Mouse (Mus musculus): ENCODE measurements around the gene Mybphl. TPM values are rescaled to one million over a fixed set of nuclear protein-coding genes. Genes with fewer than 3 reads are reported as not detected.

Mybphl gene
- polyA plus RNA-seq, 1 experiment = not detected

DNA sequence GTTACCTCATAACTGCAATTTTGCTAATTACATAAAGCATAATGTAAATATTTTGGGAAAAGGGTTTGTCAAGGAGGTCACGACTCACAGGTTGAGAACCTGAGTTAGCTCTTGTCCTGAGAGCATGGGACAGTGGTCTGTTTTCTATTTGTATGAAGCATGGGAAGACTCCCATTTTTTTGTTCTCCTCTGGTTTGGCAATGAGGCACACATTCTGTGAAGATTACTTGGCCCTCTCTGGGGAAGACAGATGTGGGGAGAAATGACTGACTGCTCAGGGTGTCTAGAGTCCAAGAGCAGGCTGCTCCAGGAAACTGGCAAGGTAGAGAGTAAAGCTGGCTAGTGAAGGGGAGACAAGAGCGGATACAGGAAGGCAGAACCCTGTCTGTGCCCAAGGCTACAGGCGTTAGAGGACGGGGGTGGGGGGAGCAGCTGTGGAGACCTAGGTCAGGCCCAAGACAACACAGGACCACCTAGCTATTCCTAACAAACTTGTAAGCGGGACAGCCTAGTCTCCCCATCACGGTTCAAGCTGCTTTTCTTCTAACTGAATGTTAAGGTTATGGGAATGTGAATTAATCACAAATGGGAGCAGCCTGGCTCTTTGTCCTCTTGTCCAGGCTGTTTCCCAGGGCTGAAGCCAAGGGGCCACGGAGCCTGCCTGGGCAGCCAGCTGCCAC lies 60.4 kb downstream of the Mybphl start:
- no peak overlapping the region for H3K4me3 ChIP-seq (ENCODE audit: insufficient read depth, low read depth, low read length)
- peaks cover 16% of the 10 kb centered on the region for H3K4me1 ChIP-seq (ENCODE audit: control insufficient read depth, insufficient read depth, low read length)
- TF ChIP-seq POLR2A (IDR thresholded peaks at IDR 0.05; ENCODE audit: insufficient read depth, low read depth, low read length) = no peak
- no peak for TF ChIP-seq CTCF (IDR thresholded peaks at IDR 0.05; ENCODE audit: insufficient read depth, low read depth, low read length)
- WGBS = 49% methylated on average over 7 of the region's 7 CpGs
- no peak overlapping the region for H3K27ac ChIP-seq (ENCODE audit: insufficient read depth, low read depth, low read length)

DNA sequence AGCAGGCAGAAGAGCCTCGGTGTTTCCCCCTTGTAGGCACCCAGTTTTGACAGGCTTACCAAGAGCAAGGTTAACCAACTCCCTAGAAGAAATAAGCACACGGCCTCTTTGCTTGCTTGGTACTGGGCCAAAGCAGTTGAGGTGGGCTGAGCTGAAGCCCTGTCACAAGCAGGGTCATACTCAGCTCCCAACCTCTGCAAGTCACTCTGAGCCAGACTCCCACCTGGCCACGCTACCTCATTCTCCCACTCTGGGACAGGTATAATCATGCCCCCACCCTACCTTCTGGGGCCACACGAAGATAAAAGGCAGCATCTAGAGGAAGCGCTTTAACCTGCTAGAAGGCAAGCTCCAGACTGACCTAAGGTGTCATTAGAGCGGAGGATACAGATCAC lies 60.9 kb downstream of the Mybphl start:
- peaks cover 16% of the 10 kb centered on the region for H3K4me1 ChIP-seq (ENCODE audit: control insufficient read depth, insufficient read depth, low read length)
- 65% methylated on average over 6 of the region's 6 CpGs for WGBS
- no peak for TF ChIP-seq POLR2A (IDR thresholded peaks at IDR 0.05; ENCODE audit: insufficient read depth, low read depth, low read length)
- TF ChIP-seq CTCF (IDR thresholded peaks at IDR 0.05; ENCODE audit: insufficient read depth, low read depth, low read length) = no peak
- no peak overlapping the region for H3K27ac ChIP-seq (ENCODE audit: insufficient read depth, low read depth, low read length)
- H3K4me3 ChIP-seq (ENCODE audit: insufficient read depth, low read depth, low read length) = no peak overlapping the region

Other genes starting within 250 kb of the Mybphl start
- not detected in 2 replicates for gene Gnai3, start 218.8 kb upstream of the Mybphl start, polyA plus RNA-seq (2012; ENCODE audit: insufficient read depth, insufficient read length, low replicate concordance, missing spikeins)
- gene Gpr61, start 210.0 kb upstream of the Mybphl start, polyA plus RNA-seq (2012; ENCODE audit: insufficient read depth, insufficient read length, low replicate concordance, missing spikeins) = not detected in 2 replicates
- gene Amigo1, start 178.6 kb upstream of the Mybphl start, polyA plus RNA-seq (2012; ENCODE audit: insufficient read depth, insufficient read length, low replicate concordance, missing spikeins) = 177 and 487 TPM in 2 replicates
- not detected in 2 replicates for gene Cyb561d1, start 163.7 kb upstream of the Mybphl start, polyA plus RNA-seq (2012; ENCODE audit: insufficient read depth, insufficient read length, low replicate concordance, missing spikeins)
- gene Atxn7l2, start 154.0 kb upstream of the Mybphl start, polyA plus RNA-seq (2012; ENCODE audit: insufficient read depth, insufficient read length, low replicate concordance, missing spikeins) = not detected in 2 replicates
- gene Sypl2, start 138.3 kb upstream of the Mybphl start, polyA plus RNA-seq (2012; ENCODE audit: insufficient read depth, insufficient read length, low replicate concordance, missing spikeins) = not detected in 2 replicates
- gene Psma5, start 108.0 kb upstream of the Mybphl start, polyA plus RNA-seq (2012; ENCODE audit: insufficient read depth, insufficient read length, low replicate concordance, missing spikeins) = not detected in 2 replicates
- gene Sort1, start 80.8 kb upstream of the Mybphl start, polyA plus RNA-seq (2012; ENCODE audit: insufficient read depth, insufficient read length, low replicate concordance, missing spikeins) = 89.7 TPM in 1 of 2 replicates, not detected in the other
- gene Psrc1, start 18.9 kb downstream of the Mybphl start, polyA plus RNA-seq (2012; ENCODE audit: insufficient read depth, insufficient read length, low replicate concordance, missing spikeins) = not detected in 2 replicates
- not detected in 2 replicates for gene Celsr2, start 50.6 kb downstream of the Mybphl start, polyA plus RNA-seq (2012; ENCODE audit: insufficient read depth, insufficient read length, low replicate concordance, missing spikeins)
- gene Sars, start 80.3 kb downstream of the Mybphl start, polyA plus RNA-seq (2012; ENCODE audit: insufficient read depth, insufficient read length, low replicate concordance, missing spikeins) = 343 TPM in 1 of 2 replicates, not detected in the other
- not detected in 2 replicates for gene 1700013F07Rik, start 169.2 kb downstream of the Mybphl start, polyA plus RNA-seq (2012; ENCODE audit: insufficient read depth, insufficient read length, low replicate concordance, missing spikeins)
- not detected in 2 replicates for gene 5330417C22Rik, start 171.6 kb downstream of the Mybphl start, polyA plus RNA-seq (2012; ENCODE audit: insufficient read depth, insufficient read length, low replicate concordance, missing spikeins)
- gene Tmem167b, start 197.6 kb downstream of the Mybphl start, polyA plus RNA-seq (2012; ENCODE audit: insufficient read depth, insufficient read length, low replicate concordance, missing spikeins) = not detected in 2 replicates
- gene Taf13, start 206.8 kb downstream of the Mybphl start, polyA plus RNA-seq (2012; ENCODE audit: insufficient read depth, insufficient read length, low replicate concordance, missing spikeins) = not detected in 2 replicates
- gene Wdr47, start 226.4 kb downstream of the Mybphl start, polyA plus RNA-seq (2012; ENCODE audit: insufficient read depth, insufficient read length, low replicate concordance, missing spikeins) = 109 TPM in 1 of 2 replicates, not detected in the other